Mouse (Mus musculus) activated CD4-positive, CD25-positive, alpha-beta regulatory T cell, adult 9 weeks (primary cell): Measurements from ENCODE around the gene Mvb12b. TPM values are rescaled to one million over a fixed set of nuclear protein-coding genes. Genes with fewer than 3 reads are reported as not detected.

ENCODE experiments used
- polyA plus RNA-seq: library from polyadenylated mRNA; unstranded; fragments of 100-300 nt; shearing (Covaris generic); gene quantifications from one replicate; pipeline ENCODE4 v1.2.1, GENCODE M21; 2017

Gene Mvb12b
- polyA plus RNA-seq: 0.44 TPM

DNA sequence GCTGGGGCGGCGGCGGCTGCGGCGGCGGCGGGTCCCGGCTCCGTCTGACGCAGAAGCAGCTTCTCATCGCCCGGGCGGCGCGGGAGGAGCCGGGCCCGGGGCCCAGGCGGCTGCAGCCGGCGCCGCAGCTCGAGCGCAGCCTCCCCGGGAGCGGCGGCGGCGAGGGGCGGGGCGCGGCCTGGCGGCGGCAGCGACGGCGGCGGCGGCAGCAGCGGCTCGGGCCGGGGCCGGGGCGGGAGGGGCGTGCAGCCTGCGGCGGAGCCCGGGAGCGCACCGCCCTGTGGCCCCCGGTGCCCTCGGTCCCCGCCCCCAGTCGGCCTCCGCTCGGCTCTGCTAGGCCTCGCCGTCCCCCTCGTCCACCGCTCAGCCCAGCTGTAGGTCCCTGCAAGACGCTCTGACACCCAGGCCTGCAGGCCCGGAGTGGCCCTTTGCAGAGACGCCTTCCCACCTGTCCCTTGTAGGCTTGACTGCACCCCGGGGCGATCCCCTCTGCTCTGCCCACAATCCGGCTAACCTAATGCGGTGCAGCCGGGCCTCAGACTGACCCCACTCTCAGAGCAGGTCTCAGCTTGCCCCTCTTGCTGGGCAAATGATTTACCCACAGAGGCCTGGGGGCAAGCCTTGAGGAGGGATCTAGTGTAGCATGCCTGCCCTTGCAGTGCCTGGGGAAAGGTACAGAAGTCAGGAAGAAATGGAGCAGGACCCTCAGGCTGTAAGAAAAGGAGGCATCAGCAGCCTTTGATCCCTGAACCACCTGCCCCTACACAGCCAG is at the start of gene Mvb12b:
Mvb12b (minus strand) TSS at position 619 of the 772 bp plus-strand sequence.

Other genes starting within 250 kb of the Mvb12b start
- gene Lmx1b, start 247.4 kb downstream of the Mvb12b start, polyA plus RNA-seq: not detected